Mouse (Mus musculus) heart, adult 2 months (tissue): ENCODE results near the gene Chrna9.
A peak's percentile ranks its signal among the peaks of the same experiment; 100 is the strongest.

Experiments used
- CTCF ChIP-seq: fragments of 200-600 bp; IDR thresholded peaks from 2 replicates; pipeline ENCODE4 v1.8.1; 2022; ENCODE audit warnings: antibody characterized with exemption, mild to moderate bottlenecking, moderate library complexity
- EP300 ChIP-seq: fragments of 200-500 bp; IDR thresholded peaks from 2 replicates; pipeline ENCODE4 v1.6.1; 2011; ENCODE audit warnings: low read depth, low read length, control low read depth; ENCODE audit not compliant: insufficient read depth
- POLR2A ChIP-seq: fragments of 200-500 bp; IDR thresholded peaks from 2 replicates; pipeline ENCODE4 v1.6.1; 2011; ENCODE audit warnings: mild to moderate bottlenecking, low read depth, low read length, control low read depth; ENCODE audit not compliant: insufficient read depth

DNA sequence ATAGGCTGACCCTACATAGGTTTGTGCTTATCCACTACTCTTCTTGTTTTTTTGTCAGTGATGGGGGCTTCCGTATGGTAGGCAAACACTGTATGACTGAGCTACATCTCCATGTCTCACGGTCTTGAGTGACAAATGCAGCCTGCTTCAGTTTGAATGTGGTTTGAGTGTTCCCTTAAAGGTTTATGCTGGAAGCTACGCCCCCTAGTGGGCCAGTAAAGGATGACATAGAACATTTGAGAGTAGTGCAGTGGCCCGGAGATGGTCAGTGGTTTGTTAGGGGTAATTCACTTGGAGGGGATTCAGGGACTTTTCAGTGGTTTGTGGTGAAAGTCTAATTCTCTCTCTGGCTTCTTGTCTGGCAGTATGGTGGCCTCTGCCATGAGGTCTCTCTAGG, 16.8 kb downstream of the Chrna9 start:
- TF ChIP-seq POLR2A, result no peak
- peak; percentile 47 for TF ChIP-seq CTCF
- TF ChIP-seq EP300, result no peak
